Mouse (Mus musculus): ENCODE measurements around the gene Urod. TPM values are rescaled to one million over a fixed set of nuclear protein-coding genes. Genes with fewer than 3 reads are reported as not detected.

Gene Urod
- polyA plus RNA-seq, 1 experiment from 2014 or later, result 115 TPM

- Histone ChIP-seq H3K9me3 (no peaks in the 10 kb centered on the region), H3K4me1 (replicated peaks) (no peaks in the 10 kb centered on the region), H3K36me3 (peaks cover 70% of the 10 kb centered on the region), H3K27ac (no peak overlapping the region), H3K27me3 (ENCODE audit: insufficient read depth, poor library complexity, severe bottlenecking) (no peaks in the 10 kb centered on the region), H3K4me3 (no peak overlapping the region)
- WGBS, result 67% methylated on average over 17 of the region's 17 CpGs
- peak; percentile 67 for DNase-seq (ENCODE audit: low spot score)
Observed at GRCm38 (mm10) chr4:116986400-116987121, 7.7 kb downstream of the Urod start.

- Histone ChIP-seq H3K4me3 (no peak overlapping the region), H3K27me3 (ENCODE audit: insufficient read depth, poor library complexity, severe bottlenecking) (no peaks in the 10 kb centered on the region), H3K27ac (no peak overlapping the region), H3K4me1 (replicated peaks) (no peaks in the 10 kb centered on the region), H3K36me3 (peaks cover 77% of the 10 kb centered on the region), H3K9me3 (no peaks in the 10 kb centered on the region)
- DNase-seq (ENCODE audit: low spot score), result no peak
- 95% methylated on average over 7 of the region's 7 CpGs for WGBS
Observed at GRCm38 (mm10) chr4:116985681-116986080, 8.5 kb downstream of the Urod start.

GRCm38 (mm10) chr4:116976503-116976902 lies 17.7 kb downstream of the Urod start:
- WGBS, result 72% methylated on average over 2 of the region's 2 CpGs
- DNase-seq (ENCODE audit: low spot score), result no peak
- Histone ChIP-seq H3K27me3 (ENCODE audit: insufficient read depth, poor library complexity, severe bottlenecking) (no peaks in the 10 kb centered on the region), H3K4me3 (no peak overlapping the region), H3K9me3 (no peaks in the 10 kb centered on the region), H3K27ac (no peak overlapping the region), H3K4me1 (replicated peaks) (no peaks in the 10 kb centered on the region), H3K36me3 (peaks cover 84% of the 10 kb centered on the region)

GRCm38 (mm10) chr4:116954951-116955350 lies 39.3 kb downstream of the Urod start:
- Histone ChIP-seq H3K4me3 (no peak overlapping the region), H3K9me3 (no peaks in the 10 kb centered on the region), H3K36me3 (peaks cover 18% of the 10 kb centered on the region), H3K4me1 (replicated peaks) (no peaks in the 10 kb centered on the region), H3K27me3 (ENCODE audit: insufficient read depth, poor library complexity, severe bottlenecking) (no peaks in the 10 kb centered on the region), H3K27ac (no peak overlapping the region)
- DNase-seq (ENCODE audit: low spot score), result no peak
- 88% methylated on average over 7 of the region's 7 CpGs for WGBS

- peaks cover 11% of the 10 kb centered on the region for H3K36me3 ChIP-seq
- 57% methylated on average over 1 of the region's 1 CpGs for WGBS
- H3K27ac ChIP-seq, result no peak overlapping the region
- H3K4me1 ChIP-seq (replicated peaks), result no peaks in the 10 kb centered on the region
- H3K4me3 ChIP-seq, result no peak overlapping the region
- no peaks in the 10 kb centered on the region for H3K27me3 ChIP-seq (ENCODE audit: insufficient read depth, poor library complexity, severe bottlenecking)
- H3K9me3 ChIP-seq, result no peaks in the 10 kb centered on the region
- DNase-seq (ENCODE audit: low spot score), result peak; percentile 13
Observed at GRCm38 (mm10) chr4:116951642-116952041, 42.6 kb downstream of the Urod start.

- peaks cover 29% of the 10 kb centered on the region for H3K4me1 ChIP-seq (replicated peaks)
- H3K4me3 ChIP-seq, result no peak overlapping the region
- H3K9me3 ChIP-seq, result no peaks in the 10 kb centered on the region
- 41% methylated on average over 5 of the region's 5 CpGs for WGBS
- DNase-seq (ENCODE audit: low spot score), result no peak
- H3K27me3 ChIP-seq (ENCODE audit: insufficient read depth, poor library complexity, severe bottlenecking), result no peaks in the 10 kb centered on the region
- peak overlapping the region; percentile 56; the same call in 1 of the 2 replicates for H3K27ac ChIP-seq
- 0 out of 2 replicates have a peak, but pooled peaks cover 3% of the 10 kb centered on the region for H3K36me3 ChIP-seq
Observed at GRCm38 (mm10) chr4:116944055-116944454, 50.2 kb downstream of the Urod start.

- Histone ChIP-seq H3K4me1 (replicated peaks) (peaks cover 35% of the 10 kb centered on the region), H3K9me3 (no peaks in the 10 kb centered on the region), H3K4me3 (no peak overlapping the region), H3K27me3 (ENCODE audit: insufficient read depth, poor library complexity, severe bottlenecking) (no peaks in the 10 kb centered on the region), H3K27ac (no peak overlapping the region), H3K36me3 (no peaks in the 10 kb centered on the region)
- no peak for DNase-seq (ENCODE audit: low spot score)
- WGBS, result 59% methylated on average over 2 of the region's 2 CpGs
Observed at GRCm38 (mm10) chr4:116942695-116943094, 51.5 kb downstream of the Urod start.

Other genes starting within 250 kb of the Urod start
- gene Toe1, start 186.8 kb downstream of the Urod start, polyA plus RNA-seq (2016; fragmentation: Nextera tagmentation; extraction: Ambion mirVana), result 39.7 and 39.8 TPM in 2 replicates
- 23.1 and 28.2 TPM in 2 replicates for gene Mutyh, start 186.7 kb downstream of the Urod start, polyA plus RNA-seq (2016; fragmentation: Nextera tagmentation; extraction: Ambion mirVana)
- 1.1 and 1.3 TPM in 2 replicates for gene Hpdl, start 172.7 kb downstream of the Urod start, polyA plus RNA-seq (2016; fragmentation: Nextera tagmentation; extraction: Ambion mirVana)
- gene Zswim5, start 117.0 kb downstream of the Urod start, polyA plus RNA-seq (2016; fragmentation: Nextera tagmentation; extraction: Ambion mirVana), result 6.1 and 7.6 TPM in 2 replicates
- 11.3 and 15.4 TPM in 2 replicates for gene Hectd3, start 904 bp upstream of the Urod start, polyA plus RNA-seq (2016; fragmentation: Nextera tagmentation; extraction: Ambion mirVana)
- gene Eif2b3, start 25.0 kb upstream of the Urod start, polyA plus RNA-seq (2016; fragmentation: Nextera tagmentation; extraction: Ambion mirVana), result 49.1 and 56.2 TPM in 2 replicates
- 5.8 and 6.9 TPM in 2 replicates for gene Ptch2, start 101.7 kb upstream of the Urod start, polyA plus RNA-seq (2016; fragmentation: Nextera tagmentation; extraction: Ambion mirVana)
- gene Btbd19, start 131.3 kb upstream of the Urod start, polyA plus RNA-seq (2016; fragmentation: Nextera tagmentation; extraction: Ambion mirVana), result 4.4 and 4.8 TPM in 2 replicates
- 0.71 TPM in 1 of 2 replicates, not detected in the other for gene Tctex1d4, start 132.4 kb upstream of the Urod start, polyA plus RNA-seq (2016; fragmentation: Nextera tagmentation; extraction: Ambion mirVana)
- 41.8 and 58.6 TPM in 2 replicates for gene Plk3, start 139.6 kb upstream of the Urod start, polyA plus RNA-seq (2016; fragmentation: Nextera tagmentation; extraction: Ambion mirVana)
- 660 and 807 TPM in 2 replicates for gene Rps8, start 161.8 kb upstream of the Urod start, polyA plus RNA-seq (2016; fragmentation: Nextera tagmentation; extraction: Ambion mirVana)
- 76.6 and 99.4 TPM in 2 replicates for gene Kif2c, start 188.2 kb upstream of the Urod start, polyA plus RNA-seq (2016; fragmentation: Nextera tagmentation; extraction: Ambion mirVana)